Mouse (Mus musculus) brain, embryonic 14.5 days (tissue): ENCODE measurements around the gene Pcsk2.

Source experiments
- CTCF ChIP-seq: fragments of 200-500 bp; IDR thresholded peaks from 2 replicates; pipeline ENCODE4 v1.5.1; 2012; ENCODE audit warnings: inconsistent platforms, mild to moderate bottlenecking, moderate library complexity, borderline replicate concordance; ENCODE audit not compliant: insufficient read depth, insufficient read length; ENCODE audit errors: extremely low read depth
- POLR2A ChIP-seq: fragments of 200-500 bp; IDR thresholded peaks from 2 replicates; pipeline ENCODE4 v1.6.1; 2012; ENCODE audit warnings: mild to moderate bottlenecking, inconsistent platforms, borderline replicate concordance; ENCODE audit not compliant: poor library complexity, insufficient read depth, insufficient read length, severe bottlenecking; ENCODE audit errors: extremely low read depth

GRCm38 (mm10) chr2:143610355-143611331 lies 64.7 kb downstream of the Pcsk2 start:
- TF ChIP-seq POLR2A (no peak), CTCF (no peak)
